Mouse (Mus musculus) forebrain, postnatal 0 days (tissue): Measurements from ENCODE around the gene Ttc21a. TPM values are rescaled to one million over a fixed set of nuclear protein-coding genes. Genes with fewer than 3 reads are reported as not detected.
A peak's percentile ranks its signal among the peaks of the same experiment; 100 is the strongest.

Experiments used
- ATAC-seq: fragments of 200-750 bp; cut with Nextera tagmentation; 2 replicates; pipeline ENCODE4 v1.8.0; 2017; ENCODE audit warnings: mild to moderate bottlenecking, moderate library complexity
- DNase-seq: peaks from one replicate; pipeline ENCODE4 v3.0.0-alpha.2; 2015
- H3K27ac ChIP-seq: fragments of 300-500 bp; sonication (generic); 2 replicates; pipeline ENCODE4 v1.5.1; 2014; ENCODE audit warnings: low read depth, mild to moderate bottlenecking, antibody characterized with exemption, low read length, moderate library complexity, mixed read lengths
- H3K27me3 ChIP-seq: fragments of 300-500 bp; sonication (generic); 2 replicates; pipeline ENCODE4 v1.6.1; 2014; ENCODE audit warnings: mild to moderate bottlenecking, low read length, mixed read lengths; ENCODE audit not compliant: insufficient read depth
- H3K36me3 ChIP-seq: fragments of 300-500 bp; sonication (generic); 2 replicates; pipeline ENCODE4 v1.6.1; 2014; ENCODE audit warnings: mild to moderate bottlenecking, moderate library complexity; ENCODE audit not compliant: insufficient read depth
- H3K4me1 ChIP-seq: fragments of 300-500 bp; sonication (generic); 2 replicates; pipeline ENCODE4 v1.6.1; 2014; ENCODE audit warnings: antibody characterized with exemption; ENCODE audit not compliant: insufficient read depth
- H3K4me2 ChIP-seq: fragments of 300-500 bp; sonication (generic); 2 replicates; pipeline ENCODE4 v1.6.1; 2014; ENCODE audit warnings: low read depth, mild to moderate bottlenecking, moderate library complexity
- H3K4me3 ChIP-seq: fragments of 300-500 bp; sonication (generic); 2 replicates; pipeline ENCODE4 v1.5.1; 2014; ENCODE audit warnings: low read depth, low read length, mixed read lengths
- H3K9ac ChIP-seq: fragments of 300-500 bp; sonication (generic); 2 replicates; pipeline ENCODE4 v1.6.1; 2014; ENCODE audit warnings: mild to moderate bottlenecking
- H3K9me3 ChIP-seq: fragments of 300-500 bp; sonication (generic); 2 replicates; pipeline ENCODE4 v1.6.1; 2016; ENCODE audit warnings: low read length
- CTCF ChIP-seq: sonication (generic); IDR thresholded peaks from 2 replicates; pipeline ENCODE4 v1.5.1; 2016; ENCODE audit warnings: antibody characterized with exemption, control low read depth, low read depth
- WGBS: fragments of 180-500 bp; shearing (Covaris S2); extraction: QIAGEN DNeasy Blood & Tissue Kit; methylation state at CpG from one replicate; pipeline ENCODE4 v1.1.7; 2014; 5-methylcytosine and 5-hydroxymethylcytosine counted together
- polyA plus RNA-seq: library from polyadenylated mRNA; unstranded; fragments of >200 nt; fragmentation: Nextera tagmentation; extraction: Ambion mirVana; gene quantifications from 2 replicates; pipeline ENCODE4 v1.2.1, GENCODE M21; 2015
- total RNA-seq: library from RNA; depleted of rRNA; stranded (reverse); fragments of >200 nt; gene quantifications from 2 replicates; pipeline ENCODE4 v1.2.3, GENCODE M21; 2014

The Ttc21a gene
- total and polyA plus RNA-seq, 2 experiments from 2014 or later, result 0.85 to 4.3 TPM

- DNase-seq, result peak; percentile 18
- peak overlapping the region; percentile 94 for H3K4me3 ChIP-seq
- peak overlapping the region; percentile 83 for H3K27ac ChIP-seq
- H3K9me3 ChIP-seq, result no peaks in the 10 kb centered on the region
- peaks cover 12% of the 10 kb centered on the region; the same call in 1 of the 2 replicates for H3K4me1 ChIP-seq
- H3K36me3 ChIP-seq, result 0 out of 2 replicates have a peak, but pooled peaks cover 4% of the 10 kb centered on the region
- H3K9ac ChIP-seq, result peak overlapping the region; percentile 73
- WGBS, result 2% methylated on average over 44 of the region's 71 CpGs
- peak; percentile 60 for ATAC-seq
- H3K27me3 ChIP-seq, result no peaks in the 10 kb centered on the region
- H3K4me2 ChIP-seq, result peak overlapping the region; percentile 83
- TF ChIP-seq CTCF, result no peak
Measured at GRCm38 (mm10) chr9:119895040-119895721, 42.2 kb upstream of the Ttc21a start.

DNA sequence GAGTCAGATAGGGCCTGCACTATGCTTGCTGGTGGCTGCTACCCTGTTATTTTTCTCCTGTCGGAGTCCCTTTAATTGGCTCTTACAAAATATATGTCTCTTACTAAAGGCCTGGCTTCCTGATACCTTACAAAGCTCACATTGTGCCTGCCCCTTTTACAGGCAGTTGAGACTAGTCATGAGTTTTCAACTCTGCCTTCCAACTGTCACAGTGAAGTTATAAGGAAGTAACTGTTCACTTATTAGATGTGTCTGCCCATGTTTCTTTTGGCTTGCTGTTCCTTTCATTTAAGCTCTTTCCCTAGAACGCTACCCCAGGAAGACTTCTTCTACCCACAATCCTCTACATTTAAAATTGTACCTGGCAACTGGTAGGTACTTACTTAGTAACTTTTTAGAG is 38.0 kb upstream of the Ttc21a start:
- DNase-seq (no peak), ATAC-seq (no peak)
- 94% methylated on average over 2 of the region's 2 CpGs for WGBS
- H3K27me3 ChIP-seq, result no peaks in the 10 kb centered on the region
- H3K4me2 ChIP-seq, result no peak overlapping the region
- 0 out of 2 replicates have a peak, but pooled peaks cover 6% of the 10 kb centered on the region for H3K4me1 ChIP-seq
- no peak overlapping the region for H3K4me3 ChIP-seq
- H3K36me3 ChIP-seq, result peaks cover 20% of the 10 kb centered on the region
- no peaks in the 10 kb centered on the region for H3K9me3 ChIP-seq
- no peak for TF ChIP-seq CTCF
- no peak overlapping the region for H3K27ac ChIP-seq
- no peak overlapping the region for H3K9ac ChIP-seq

- Histone ChIP-seq H3K4me1 (no peaks in the 10 kb centered on the region), H3K4me2 (no peak overlapping the region), H3K9me3 (no peaks in the 10 kb centered on the region), H3K4me3 (no peak overlapping the region), H3K36me3 (peaks cover 49% of the 10 kb centered on the region), H3K9ac (no peak overlapping the region), H3K27ac (no peak overlapping the region), H3K27me3 (no peaks in the 10 kb centered on the region)
- DNase-seq, result no peak
- 87% methylated on average over 12 of the region's 12 CpGs for whole genome bisulfite sequencing
- no peak for ATAC-seq
- TF ChIP-seq CTCF, result no peak
Measured at GRCm38 (mm10) chr9:119902410-119903151, 34.8 kb upstream of the Ttc21a start.

- Histone ChIP-seq H3K4me3 (no peak overlapping the region), H3K36me3 (peaks cover 94% of the 10 kb centered on the region), H3K9me3 (no peaks in the 10 kb centered on the region), H3K4me1 (no peaks in the 10 kb centered on the region), H3K4me2 (no peak overlapping the region), H3K27ac (no peak overlapping the region), H3K27me3 (no peaks in the 10 kb centered on the region), H3K9ac (no peak overlapping the region)
- DNase-seq (no peak), ATAC-seq (no peak)
- WGBS, result 94% methylated on average over 3 of the region's 3 CpGs
- no peak for TF ChIP-seq CTCF
Measured at GRCm38 (mm10) chr9:119908708-119909107, 28.7 kb upstream of the Ttc21a start.

GRCm38 (mm10) chr9:119909931-119910330 is 27.5 kb upstream of the Ttc21a start:
- no peaks in the 10 kb centered on the region for H3K9me3 ChIP-seq
- ATAC-seq (no peak), DNase-seq (no peak)
- H3K4me2 ChIP-seq, result no peak overlapping the region
- WGBS, result 88% methylated on average over 2 of the region's 3 CpGs
- no peaks in the 10 kb centered on the region for H3K4me1 ChIP-seq
- no peaks in the 10 kb centered on the region for H3K27me3 ChIP-seq
- no peak overlapping the region for H3K9ac ChIP-seq
- H3K4me3 ChIP-seq, result no peak overlapping the region
- no peak for TF ChIP-seq CTCF
- H3K27ac ChIP-seq, result no peak overlapping the region
- peaks cover 94% of the 10 kb centered on the region for H3K36me3 ChIP-seq

GRCm38 (mm10) chr9:119913087-119913838 is 24.1 kb upstream of the Ttc21a start:
- Histone ChIP-seq H3K36me3 (peaks cover 94% of the 10 kb centered on the region), H3K4me3 (no peak overlapping the region), H3K4me1 (no peaks in the 10 kb centered on the region), H3K27me3 (no peaks in the 10 kb centered on the region), H3K4me2 (no peak overlapping the region), H3K9ac (no peak overlapping the region), H3K9me3 (no peaks in the 10 kb centered on the region), H3K27ac (no peak overlapping the region)
- ATAC-seq (no peak), DNase-seq (peak; percentile 18)
- TF ChIP-seq CTCF, result peak; percentile 48
- 77% methylated on average over 13 of the region's 13 CpGs for WGBS

- no peaks in the 10 kb centered on the region for H3K27me3 ChIP-seq
- no peaks in the 10 kb centered on the region for H3K9me3 ChIP-seq
- H3K4me1 ChIP-seq, result no peaks in the 10 kb centered on the region
- H3K4me3 ChIP-seq, result no peak overlapping the region
- whole genome bisulfite sequencing, result 96% methylated on average over 1 of the region's 1 CpGs
- DNase-seq (no peak), ATAC-seq (no peak)
- H3K36me3 ChIP-seq, result peaks cover 87% of the 10 kb centered on the region
- no peak overlapping the region for H3K27ac ChIP-seq
- no peak overlapping the region for H3K9ac ChIP-seq
- no peak overlapping the region for H3K4me2 ChIP-seq
- no peak for TF ChIP-seq CTCF
Measured at GRCm38 (mm10) chr9:119919858-119920257, 17.5 kb upstream of the Ttc21a start.
